Mouse (Mus musculus): Measurements from ENCODE around the gene Cbfb. TPM values are rescaled to one million over a fixed set of nuclear protein-coding genes. Genes with fewer than 3 reads are reported as not detected.

The Cbfb gene
- total and polyA plus RNA-seq, 3 experiments, result 32.5 to 37.9 TPM; not detected in 1

- TF ChIP-seq KAT2A (conservative IDR thresholded peaks at IDR 0.05; ENCODE audit: low read depth, low read length) (no peak), NELFE (IDR thresholded peaks at IDR 0.05; ENCODE audit: low read depth, low read length) (peak; percentile 55), USF1 (IDR thresholded peaks at IDR 0.05; ENCODE audit: low read depth, low read length) (no peak), USF2 (IDR thresholded peaks at IDR 0.05; ENCODE audit: borderline replicate concordance in 1 of 2, insufficient read depth in 1 of 2, low read depth in 1 of 2, low read length in 2 of 2) (no peak), CHD2 (IDR thresholded peaks at IDR 0.05; ENCODE audit: low read length) (no peak), MEF2A (IDR thresholded peaks at IDR 0.05; ENCODE audit: extremely low read depth, insufficient replicate concordance, low read depth, low read length, poor library complexity, severe bottlenecking) (no peak), ZKSCAN1 (IDR thresholded peaks at IDR 0.05; ENCODE audit: low read depth, low read length) (no peak), MYB (IDR thresholded peaks at IDR 0.05; ENCODE audit: low read depth, low read length) (peak; percentile 39; the same call in 1 of the 2 replicates), TAL1 (IDR thresholded peaks at IDR 0.05; ENCODE audit: low read length) (no peak), MXI1 (IDR thresholded peaks at IDR 0.05; ENCODE audit: low read depth, low read length) (peak; percentile 88), HCFC1 (IDR thresholded peaks at IDR 0.05; ENCODE audit: low read depth, low read length) (0 out of 2 replicates have a peak, but pooled peaks have one; percentile 57), RAD21 (IDR thresholded peaks at IDR 0.05; ENCODE audit: low read depth, low read length) (no peak), MYC (IDR thresholded peaks at IDR 0.05; ENCODE audit: low read depth, low read length) (peak; percentile 53; the same call in 1 of the 2 replicates), CHD1 (IDR thresholded peaks at IDR 0.05; ENCODE audit: low read depth, low read length) (no peak), TBP (IDR thresholded peaks at IDR 0.05; ENCODE audit: low read depth, low read length) (no peak)
These were observed 94.7 kb downstream of the Cbfb start (continued) for GRCm38 (mm10) chr8:105265128-105265527.

DNA sequence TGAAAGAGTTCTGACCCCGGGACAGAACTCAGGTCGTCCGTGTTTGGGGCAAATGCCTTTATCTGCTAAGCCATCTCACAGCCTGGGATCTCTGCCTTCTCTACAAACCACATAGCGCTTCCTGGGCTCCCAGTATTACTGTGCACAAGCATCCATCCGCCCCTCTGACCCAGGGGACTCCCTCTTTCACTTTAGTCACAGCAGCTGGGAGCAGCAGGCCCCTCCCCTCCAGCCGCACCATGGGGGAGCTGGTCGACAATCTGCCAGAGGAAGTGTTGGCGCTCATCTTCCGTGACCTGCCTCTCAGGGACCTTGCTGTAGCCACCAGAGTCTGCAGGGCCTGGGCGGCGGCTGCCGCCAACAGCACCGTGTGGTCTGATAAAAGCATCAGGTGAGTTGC is 96.3 kb downstream of the Cbfb start:
- Histone ChIP-seq H3K36me3 (ENCODE audit: control insufficient read depth in 1 of 2, insufficient read depth in 2 of 2, low read length in 2 of 2) (peaks cover 0 to 17% of the 10 kb centered on the region in 2 experiments; a peak in 2 of 4 replicates), H3K4me3 (ENCODE audit: control insufficient read depth in 1 of 2, insufficient read depth in 1 of 2, low read depth in 2 of 2, low read length in 2 of 2) (no peak overlapping the region), H3K27me3 (ENCODE audit: control insufficient read depth in 1 of 2, insufficient read depth in 2 of 2, low read length in 2 of 2) (no peaks in the 10 kb centered on the region), H3K27ac (ENCODE audit: control insufficient read depth, low read depth, low read length) (peak overlapping the region; percentile 43; the same call in 1 of the 2 replicates), H3K79me2 (ENCODE audit: control insufficient read depth, insufficient read depth, low read length, poor library complexity) (peaks cover 15% of the 10 kb centered on the region), H3K9ac (ENCODE audit: control insufficient read depth, low read depth, low read length, poor library complexity, severe bottlenecking) (peak overlapping the region; percentile 12; the same call in 1 of the 2 replicates), H3K9me3 (replicated peaks; ENCODE audit: insufficient read depth, low read length) (no peaks in the 10 kb centered on the region), H3K4me1 (ENCODE audit: control insufficient read depth in 1 of 2, insufficient read depth in 2 of 2, low read length in 2 of 2) (peaks cover 7 to 28% of the 10 kb centered on the region in 2 experiments)
- TF ChIP-seq MAZ (IDR thresholded peaks at IDR 0.05; ENCODE audit: low read depth, low read length) (peak; percentile 62; the same call in 1 of the 2 replicates), MXI1 (IDR thresholded peaks at IDR 0.05; ENCODE audit: low read depth, low read length) (0 out of 2 replicates have a peak, but pooled peaks have one; percentile 15), POLR2A (IDR thresholded peaks at IDR 0.05; ENCODE audit: control insufficient read depth in 1 of 2, insufficient read depth in 1 of 2, low read depth in 1 of 2, low read length in 2 of 2, poor library complexity in 1 of 2) (no peak), TBP (IDR thresholded peaks at IDR 0.05; ENCODE audit: low read depth, low read length) (0 out of 2 replicates have a peak, but pooled peaks have one; percentile 12), ETS1 (IDR thresholded peaks at IDR 0.05; ENCODE audit: low read depth, low read length) (peak; percentile 49; the same call in 1 of the 2 replicates), GATA1 (IDR thresholded peaks at IDR 0.05; ENCODE audit: low read depth, low read length) (no peak), TCF12 (IDR thresholded peaks at IDR 0.05; ENCODE audit: low read depth, low read length) (no peak; the same call in 1 of the 2 replicates), UBTF (IDR thresholded peaks at IDR 0.05; ENCODE audit: borderline replicate concordance, insufficient read depth, low read depth, low read length) (no peak), SIN3A (IDR thresholded peaks at IDR 0.05; ENCODE audit: low read length) (peak; percentile 41; the same call in 1 of the 2 replicates)
- peak; percentile 67 for DNase-seq (ENCODE audit: low read depth, low spot score)

Other genes starting within 250 kb of the Cbfb start
- gene Ces2e, start 244.4 kb upstream of the Cbfb start, total RNA-seq (2012; rRNA removed), result not detected in 2 replicates
- not detected for gene Ces2e, start 244.4 kb upstream of the Cbfb start, polyA plus RNA-seq (2012; ENCODE audit: insufficient read depth in 1 of 2, insufficient read length in 2 of 2, low read depth in 1 of 2, low replicate concordance in 2 of 2, missing spikeins in 1 of 2)
- gene Ces2f, start 223.3 kb upstream of the Cbfb start, total RNA-seq (2012; rRNA removed), result not detected in 2 replicates
- gene Ces2f, start 223.3 kb upstream of the Cbfb start, polyA plus RNA-seq (2012; ENCODE audit: insufficient read depth in 1 of 2, insufficient read length in 2 of 2, low read depth in 1 of 2, low replicate concordance in 2 of 2, missing spikeins in 1 of 2), result not detected
- gene Ces2g, start 209.0 kb upstream of the Cbfb start, total RNA-seq (2012; rRNA removed), result 95.3 and 105 TPM in 2 replicates
- 100 to 1,000 TPM in 1 of 2 experiments, not detected in 1; 195 TPM for gene Ces2g, start 209.0 kb upstream of the Cbfb start, polyA plus RNA-seq (2012; ENCODE audit: insufficient read depth in 1 of 2, insufficient read length in 2 of 2, low read depth in 1 of 2, low replicate concordance in 2 of 2, missing spikeins in 1 of 2)
- gene Ces2h, start 169.8 kb upstream of the Cbfb start, total RNA-seq (2012; rRNA removed), result not detected in 2 replicates
- not detected for gene Ces2h, start 169.8 kb upstream of the Cbfb start, polyA plus RNA-seq (2012; ENCODE audit: insufficient read depth in 1 of 2, insufficient read length in 2 of 2, low read depth in 1 of 2, low replicate concordance in 2 of 2, missing spikeins in 1 of 2)
- not detected in 2 replicates for gene Ces3a, start 122.1 kb upstream of the Cbfb start, total RNA-seq (2012; rRNA removed)
- not detected for gene Ces3a, start 122.1 kb upstream of the Cbfb start, polyA plus RNA-seq (2012; ENCODE audit: insufficient read depth in 1 of 2, insufficient read length in 2 of 2, low read depth in 1 of 2, low replicate concordance in 2 of 2, missing spikeins in 1 of 2)
- gene Ces3b, start 86.9 kb upstream of the Cbfb start, total RNA-seq (2012; rRNA removed), result not detected in 2 replicates
- gene Ces3b, start 86.9 kb upstream of the Cbfb start, polyA plus RNA-seq (2012; ENCODE audit: insufficient read depth in 1 of 2, insufficient read length in 2 of 2, low read depth in 1 of 2, low replicate concordance in 2 of 2, missing spikeins in 1 of 2), result not detected
- not detected in 2 replicates for gene Ces4a, start 38.9 kb upstream of the Cbfb start, total RNA-seq (2012; rRNA removed)
- gene Ces4a, start 38.9 kb upstream of the Cbfb start, polyA plus RNA-seq (2012; ENCODE audit: insufficient read depth in 1 of 2, insufficient read length in 2 of 2, low read depth in 1 of 2, low replicate concordance in 2 of 2, missing spikeins in 1 of 2), result not detected
- 16.0 and 18.3 TPM in 2 replicates for gene D230025D16Rik, start 54.5 kb downstream of the Cbfb start, total RNA-seq (2012; rRNA removed)
- 10 to 100 TPM in 1 of 2 experiments, not detected in 1; 22.4 TPM for gene D230025D16Rik, start 54.5 kb downstream of the Cbfb start, polyA plus RNA-seq (2012; ENCODE audit: insufficient read depth in 1 of 2, insufficient read length in 2 of 2, low read depth in 1 of 2, low replicate concordance in 2 of 2, missing spikeins in 1 of 2)
- gene B3gnt9, start 84.5 kb downstream of the Cbfb start, total RNA-seq (2012; rRNA removed), result 2.7 and 2.8 TPM in 2 replicates
- gene B3gnt9, start 84.5 kb downstream of the Cbfb start, polyA plus RNA-seq (2012; ENCODE audit: insufficient read depth in 1 of 2, insufficient read length in 2 of 2, low read depth in 1 of 2, low replicate concordance in 2 of 2, missing spikeins in 1 of 2), result 1 to 10 TPM in 1 of 2 experiments, not detected in 1; 4.7 TPM
- gene Tradd, start 93.9 kb downstream of the Cbfb start, total RNA-seq (2012; rRNA removed), result 29.0 and 31.0 TPM in 2 replicates
- gene Tradd, start 93.9 kb downstream of the Cbfb start, polyA plus RNA-seq (2012; ENCODE audit: insufficient read depth in 1 of 2, insufficient read length in 2 of 2, low read depth in 1 of 2, low replicate concordance in 2 of 2, missing spikeins in 1 of 2), result 10 to 100 TPM in 1 of 2 experiments, not detected in 1; 33.5 TPM
- gene Fbxl8, start 94.0 kb downstream of the Cbfb start, total RNA-seq (2012; rRNA removed), result 4.1 and 4.8 TPM in 2 replicates
- gene Fbxl8, start 94.0 kb downstream of the Cbfb start, polyA plus RNA-seq (2012; ENCODE audit: insufficient read depth in 1 of 2, insufficient read length in 2 of 2, low read depth in 1 of 2, low replicate concordance in 2 of 2, missing spikeins in 1 of 2), result 1 to 10 TPM in 1 of 2 experiments, not detected in 1; 7.2 TPM
- gene Hsf4, start 99.1 kb downstream of the Cbfb start, total RNA-seq (2012; rRNA removed), result 1.4 and 1.7 TPM in 2 replicates
- gene Hsf4, start 99.1 kb downstream of the Cbfb start, polyA plus RNA-seq (2012; ENCODE audit: insufficient read depth in 1 of 2, insufficient read length in 2 of 2, low read depth in 1 of 2, low replicate concordance in 2 of 2, missing spikeins in 1 of 2), result 1 to 10 TPM in 1 of 2 experiments, not detected in 1; 7.1 TPM
- 0.69 and 0.89 TPM in 2 replicates for gene Nol3, start 105.5 kb downstream of the Cbfb start, total RNA-seq (2012; rRNA removed)
- gene Nol3, start 105.5 kb downstream of the Cbfb start, polyA plus RNA-seq (2012; ENCODE audit: insufficient read depth in 1 of 2, insufficient read length in 2 of 2, low read depth in 1 of 2, low replicate concordance in 2 of 2, missing spikeins in 1 of 2), result under 1 TPM in 1 of 2 experiments, not detected in 1; 0.63 TPM
- gene 4931428F04Rik, start 119.2 kb downstream of the Cbfb start, total RNA-seq (2012; rRNA removed), result 5.6 and 8.2 TPM in 2 replicates
- gene 4931428F04Rik, start 119.2 kb downstream of the Cbfb start, polyA plus RNA-seq (2012; ENCODE audit: insufficient read depth in 1 of 2, insufficient read length in 2 of 2, low read depth in 1 of 2, low replicate concordance in 2 of 2, missing spikeins in 1 of 2), result 10 to 100 TPM in 1 of 2 experiments, not detected in 1; 13.0 TPM
- gene Exoc3l, start 125.4 kb downstream of the Cbfb start, total RNA-seq (2012; rRNA removed), result 0.56 and 0.69 TPM in 2 replicates
- 1 to 10 TPM in 1 of 2 experiments, not detected in 1; 2.0 TPM for gene Exoc3l, start 125.4 kb downstream of the Cbfb start, polyA plus RNA-seq (2012; ENCODE audit: insufficient read depth in 1 of 2, insufficient read length in 2 of 2, low read depth in 1 of 2, low replicate concordance in 2 of 2, missing spikeins in 1 of 2)
- gene E2f4, start 127.0 kb downstream of the Cbfb start, total RNA-seq (2012; rRNA removed), result 95.9 and 98.5 TPM in 2 replicates
- gene E2f4, start 127.0 kb downstream of the Cbfb start, polyA plus RNA-seq (2012; ENCODE audit: insufficient read depth in 1 of 2, insufficient read length in 2 of 2, low read depth in 1 of 2, low replicate concordance in 2 of 2, missing spikeins in 1 of 2), result 100 to 1,000 TPM in 1 of 2 experiments, 10 to 100 TPM in 1; 97.9 to 313 TPM
- 1.0 and 1.3 TPM in 2 replicates for gene Elmo3, start 134.9 kb downstream of the Cbfb start, total RNA-seq (2012; rRNA removed)
- 1 to 10 TPM in 1 of 2 experiments, not detected in 1; 2.9 TPM for gene Elmo3, start 134.9 kb downstream of the Cbfb start, polyA plus RNA-seq (2012; ENCODE audit: insufficient read depth in 1 of 2, insufficient read length in 2 of 2, low read depth in 1 of 2, low replicate concordance in 2 of 2, missing spikeins in 1 of 2)
- 2.6 and 3.2 TPM in 2 replicates for gene Lrrc29, start 155.6 kb downstream of the Cbfb start, total RNA-seq (2012; rRNA removed)
- 1 to 10 TPM in 1 of 2 experiments, not detected in 1; 6.1 TPM for gene Lrrc29, start 155.6 kb downstream of the Cbfb start, polyA plus RNA-seq (2012; ENCODE audit: insufficient read depth in 1 of 2, insufficient read length in 2 of 2, low read depth in 1 of 2, low replicate concordance in 2 of 2, missing spikeins in 1 of 2)
- 123 and 149 TPM in 2 replicates for gene Tmem208, start 155.7 kb downstream of the Cbfb start, total RNA-seq (2012; rRNA removed)
- gene Tmem208, start 155.7 kb downstream of the Cbfb start, polyA plus RNA-seq (2012; ENCODE audit: insufficient read depth in 1 of 2, insufficient read length in 2 of 2, low read depth in 1 of 2, low replicate concordance in 2 of 2, missing spikeins in 1 of 2), result 10 to 100 TPM in 1 of 2 experiments, not detected in 1; 94.5 TPM
- gene Fhod1, start 177.3 kb downstream of the Cbfb start, total RNA-seq (2012; rRNA removed), result 2.5 and 2.8 TPM in 2 replicates
- 10 to 100 TPM in 1 of 2 experiments, not detected in 1; 10.9 TPM for gene Fhod1, start 177.3 kb downstream of the Cbfb start, polyA plus RNA-seq (2012; ENCODE audit: insufficient read depth in 1 of 2, insufficient read length in 2 of 2, low read depth in 1 of 2, low replicate concordance in 2 of 2, missing spikeins in 1 of 2)
- 0.12 and 0.20 TPM in 2 replicates for gene Slc9a5, start 178.2 kb downstream of the Cbfb start, total RNA-seq (2012; rRNA removed)
- 1 to 10 TPM in 1 of 2 experiments, not detected in 1; 1.9 TPM for gene Slc9a5, start 178.2 kb downstream of the Cbfb start, polyA plus RNA-seq (2012; ENCODE audit: insufficient read depth in 1 of 2, insufficient read length in 2 of 2, low read depth in 1 of 2, low replicate concordance in 2 of 2, missing spikeins in 1 of 2)
- not detected in 2 replicates for gene Plekhg4, start 202.6 kb downstream of the Cbfb start, total RNA-seq (2012; rRNA removed)
- gene Plekhg4, start 202.6 kb downstream of the Cbfb start, polyA plus RNA-seq (2012; ENCODE audit: insufficient read depth in 1 of 2, insufficient read length in 2 of 2, low read depth in 1 of 2, low replicate concordance in 2 of 2, missing spikeins in 1 of 2), result under 1 TPM in 1 of 2 experiments, not detected in 1; 0.10 TPM
- not detected in 2 replicates for gene Kctd19, start 242.8 kb downstream of the Cbfb start, total RNA-seq (2012; rRNA removed)
- not detected for gene Kctd19, start 242.8 kb downstream of the Cbfb start, polyA plus RNA-seq (2012; ENCODE audit: insufficient read depth in 1 of 2, insufficient read length in 2 of 2, low read depth in 1 of 2, low replicate concordance in 2 of 2, missing spikeins in 1 of 2)
- gene Lrrc36, start 242.9 kb downstream of the Cbfb start, total RNA-seq (2012; rRNA removed), result not detected in 2 replicates
- under 1 TPM in 1 of 2 experiments, not detected in 1; 0.06 TPM for gene Lrrc36, start 242.9 kb downstream of the Cbfb start, polyA plus RNA-seq (2012; ENCODE audit: insufficient read depth in 1 of 2, insufficient read length in 2 of 2, low read depth in 1 of 2, low replicate concordance in 2 of 2, missing spikeins in 1 of 2)

Measured in MEL (cell line).